Mouse (Mus musculus): Measurements from ENCODE around the gene Casr.
A peak's percentile ranks its signal among the peaks of the same experiment; 100 is the strongest.

Casr gene

DNA sequence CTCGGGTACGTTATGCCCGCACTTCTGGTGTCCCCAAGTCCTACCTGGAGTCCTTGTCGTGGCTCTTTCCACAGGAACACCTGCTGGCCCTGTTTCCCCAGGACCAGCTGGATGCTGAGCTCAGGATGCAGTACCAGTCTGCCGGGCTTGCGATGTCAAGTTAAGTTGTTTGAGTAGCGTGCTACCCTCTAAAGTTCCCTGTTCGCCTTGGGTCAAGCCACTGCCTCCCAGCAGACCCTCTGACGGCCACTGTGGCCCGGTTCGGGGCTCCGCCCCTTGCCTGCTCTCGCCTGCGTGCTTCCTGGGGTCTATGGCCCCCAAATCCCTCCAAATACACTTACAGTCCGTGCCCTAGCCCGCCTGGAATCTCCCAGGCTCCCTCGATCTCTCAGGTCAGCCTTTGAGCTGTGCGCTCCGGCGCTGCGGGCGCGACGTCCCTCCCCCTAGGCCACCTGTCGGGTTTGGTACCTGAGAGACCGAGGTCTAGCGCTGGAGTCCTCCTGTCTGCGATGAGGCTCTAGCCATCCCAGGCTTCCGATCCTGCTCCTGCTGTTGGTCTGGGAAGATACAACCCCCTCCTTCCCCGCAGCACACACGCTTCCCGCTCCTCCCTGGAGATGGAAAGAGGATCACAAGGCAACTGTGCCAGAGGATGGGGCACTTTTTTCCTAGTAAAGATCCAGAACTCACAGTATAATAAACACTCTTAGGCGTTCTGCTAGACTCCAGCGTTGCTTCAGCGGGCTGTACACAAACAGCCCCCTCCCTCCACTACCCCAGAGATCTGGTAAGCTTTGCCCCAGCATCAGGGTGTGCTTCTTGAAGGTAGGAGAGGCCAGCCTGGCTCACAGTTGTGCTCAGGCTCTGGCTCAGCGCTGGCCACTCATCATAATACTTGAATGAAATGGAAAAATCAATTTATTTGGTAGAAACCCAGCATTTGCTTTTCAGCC, at the start of gene Casr:
Gene Casr (minus strand): TSS at position 756 of the 953 bp plus-strand sequence.
- peak; percentile 8 to 13 for DNase-seq

GRCm38 (mm10) chr16:36602632-36603031, 40.7 kb upstream of the Casr start:
- no peak for DNase-seq

DNA sequence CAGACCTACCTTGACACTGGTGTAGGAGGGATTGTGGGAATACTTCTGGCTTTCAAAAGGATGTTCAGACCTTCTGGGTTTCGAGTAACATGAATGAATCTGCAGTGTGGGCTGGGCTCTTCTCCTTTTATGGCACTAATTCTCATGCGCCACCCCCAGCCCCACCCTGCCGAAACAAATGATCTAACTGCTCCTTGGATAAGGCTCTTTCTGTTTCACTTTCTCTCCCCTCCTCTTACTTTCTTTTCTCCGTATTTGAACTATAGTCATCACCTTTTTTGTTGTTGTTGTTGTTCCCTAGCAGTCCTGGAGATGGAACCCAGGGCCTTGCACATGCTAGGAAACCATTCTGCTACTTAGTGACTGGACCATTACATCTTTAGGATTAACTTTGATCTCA, 36.3 kb upstream of the Casr start:
- DNase-seq = no peak

- DNase-seq = no peak
Measured at GRCm38 (mm10) chr16:36596671-36597410, 34.9 kb upstream of the Casr start.

DNA sequence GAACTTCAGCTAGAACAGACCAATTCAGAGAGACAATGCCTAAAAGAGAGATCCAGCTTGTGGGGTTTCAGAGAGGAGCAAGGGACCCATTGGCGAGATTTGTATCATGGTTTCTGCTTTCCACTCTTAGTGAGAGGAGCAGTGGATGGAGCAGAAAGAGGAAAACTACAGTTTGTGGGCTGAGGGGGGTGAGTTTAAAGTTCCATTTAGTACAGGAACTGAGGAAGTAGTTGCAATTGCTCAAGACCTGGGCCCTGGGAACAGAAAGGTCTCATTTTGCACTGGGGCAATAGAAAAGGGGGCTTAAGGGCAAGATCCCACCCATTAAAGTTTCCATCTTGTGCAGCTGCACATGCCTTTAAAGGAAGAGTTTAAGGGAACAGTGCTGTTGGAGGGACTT, 28.0 kb upstream of the Casr start:
- DNase-seq = no peak

DNA sequence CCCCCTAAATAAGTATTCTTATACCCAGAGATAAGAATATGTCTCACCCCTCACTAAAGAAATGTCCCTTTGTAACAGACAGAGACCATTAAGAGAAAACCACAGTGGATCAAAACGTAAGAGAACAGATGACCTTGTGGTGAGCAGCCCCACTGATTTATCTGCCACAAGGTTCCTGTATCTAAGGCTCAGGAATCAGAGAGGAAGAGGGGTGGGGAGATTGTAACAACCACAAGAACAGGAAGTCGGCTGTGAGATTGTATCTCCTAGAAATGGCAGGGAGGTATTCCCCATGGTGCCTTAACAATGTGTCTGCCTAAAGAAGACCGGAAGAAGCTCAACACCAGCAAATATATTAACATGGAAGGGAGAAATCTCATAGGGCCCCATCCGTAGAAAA, 26.0 kb upstream of the Casr start:
- DNase-seq = no peak

DNA sequence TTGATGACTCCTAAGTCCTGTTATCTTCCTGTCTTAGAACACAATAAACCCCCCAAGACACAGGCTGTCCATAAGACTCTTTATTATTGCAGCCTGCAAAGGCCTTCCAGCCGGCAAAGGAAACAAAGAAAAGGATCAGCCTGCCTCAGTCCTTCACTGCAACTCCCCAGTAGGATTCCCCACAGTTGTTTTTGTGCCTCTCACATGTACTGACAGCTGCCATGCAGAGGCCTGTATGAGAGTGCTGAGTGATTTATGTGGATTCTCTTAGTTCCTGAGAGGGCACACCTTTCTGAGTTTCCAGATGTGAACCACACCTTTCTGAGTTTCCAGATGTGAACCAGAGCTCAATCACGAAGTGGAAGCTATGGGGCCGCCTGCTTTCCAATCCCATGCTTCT, 20.1 kb upstream of the Casr start:
- no peak for DNase-seq

DNA sequence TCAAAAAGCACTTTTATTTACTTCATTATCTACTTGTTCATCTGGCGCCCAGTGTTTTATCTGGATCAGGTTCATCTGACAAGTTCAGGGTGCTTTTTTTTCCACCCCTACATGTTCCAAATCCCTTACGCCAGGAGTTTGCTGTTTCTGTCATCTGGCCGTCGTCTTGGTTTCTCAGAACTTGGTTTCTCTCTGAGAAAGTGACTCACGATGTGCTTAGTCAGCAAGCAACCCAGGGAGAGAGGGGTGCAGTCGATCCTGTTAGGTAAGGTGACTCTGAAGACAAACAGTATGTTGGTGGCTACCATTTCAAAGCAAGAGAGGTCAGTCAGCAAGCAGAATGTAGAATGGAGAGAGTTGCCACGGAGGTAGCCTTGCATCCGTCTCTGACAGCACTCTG, 10.0 kb upstream of the Casr start:
- no peak for DNase-seq

- DNase-seq = no peak
Measured at GRCm38 (mm10) chr16:36559573-36559972, 2.4 kb downstream of the Casr start.

GRCm38 (mm10) chr16:36555672-36556165, 6.2 kb downstream of the Casr start:
- no peak for DNase-seq

- DNase-seq = no peak
Measured at GRCm38 (mm10) chr16:36553624-36554023, 8.3 kb downstream of the Casr start.

- no peak for DNase-seq
Measured at GRCm38 (mm10) chr16:36545333-36545732, 16.6 kb downstream of the Casr start.

DNA sequence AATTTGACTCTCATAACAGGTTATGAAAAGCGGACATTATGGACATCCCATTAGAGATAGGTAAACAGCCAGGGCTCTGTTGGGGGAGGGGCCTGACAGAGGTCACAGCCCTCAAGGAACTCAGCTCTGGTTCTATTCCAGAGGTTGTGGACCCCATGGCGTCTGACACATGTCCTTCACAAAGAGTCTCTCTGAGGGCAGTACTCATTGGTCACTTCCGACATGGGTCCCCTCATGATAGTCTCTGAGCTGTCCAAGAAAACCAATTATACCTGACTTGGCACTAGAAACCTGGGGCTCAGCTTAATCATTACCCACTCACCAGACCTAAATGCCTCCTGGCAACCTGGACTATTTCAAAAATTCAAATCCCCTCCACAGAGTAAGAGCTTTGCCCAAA, 18.9 kb downstream of the Casr start:
- no peak for DNase-seq

- no peak for DNase-seq
Measured at GRCm38 (mm10) chr16:36540834-36541233, 21.1 kb downstream of the Casr start.

- no peak for DNase-seq
Measured at GRCm38 (mm10) chr16:36532981-36533687, 28.8 kb downstream of the Casr start.

DNA sequence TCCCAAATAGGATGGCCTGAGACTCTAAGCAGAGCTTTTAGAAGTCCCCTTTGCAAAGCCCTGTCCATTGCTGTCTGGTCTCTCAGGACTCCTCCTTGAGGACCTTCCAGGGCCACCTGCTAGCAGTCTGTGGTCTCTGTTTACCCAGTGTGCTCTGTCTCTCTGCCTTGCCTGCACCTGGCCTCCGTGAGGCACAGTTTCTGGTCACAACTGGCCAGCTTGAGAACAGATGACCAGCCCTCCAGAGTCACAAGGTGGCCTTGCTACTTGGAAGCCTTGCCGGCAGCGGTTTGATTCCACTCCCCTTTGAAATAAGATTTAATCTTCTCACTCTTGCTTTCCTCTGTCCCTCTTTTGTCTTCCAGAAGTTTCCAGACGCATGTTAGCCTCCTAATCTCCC, 29.9 kb downstream of the Casr start:
- DNase-seq = no peak

DNA sequence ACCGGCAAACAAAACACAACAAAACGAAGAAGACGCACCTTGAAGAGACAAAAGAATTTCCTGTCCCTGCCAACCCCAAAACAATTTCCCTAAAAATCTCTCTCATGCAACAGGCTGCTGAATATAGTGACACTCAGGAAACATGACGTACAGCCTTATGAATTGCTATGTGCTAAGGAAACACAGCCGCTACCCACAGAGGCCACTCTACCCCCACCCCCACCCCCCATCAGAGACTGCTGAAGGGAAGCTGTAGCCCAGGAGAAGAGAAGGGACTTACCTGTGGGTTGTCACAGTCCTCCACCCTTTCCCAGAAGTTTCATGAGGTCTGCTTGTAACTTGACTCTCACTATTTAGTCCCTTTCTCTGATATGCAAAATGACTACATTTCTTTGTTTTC, 30.3 kb downstream of the Casr start:
- no peak for DNase-seq

- DNase-seq = no peak
Measured at GRCm38 (mm10) chr16:36530566-36531552, 31.1 kb downstream of the Casr start.

DNA sequence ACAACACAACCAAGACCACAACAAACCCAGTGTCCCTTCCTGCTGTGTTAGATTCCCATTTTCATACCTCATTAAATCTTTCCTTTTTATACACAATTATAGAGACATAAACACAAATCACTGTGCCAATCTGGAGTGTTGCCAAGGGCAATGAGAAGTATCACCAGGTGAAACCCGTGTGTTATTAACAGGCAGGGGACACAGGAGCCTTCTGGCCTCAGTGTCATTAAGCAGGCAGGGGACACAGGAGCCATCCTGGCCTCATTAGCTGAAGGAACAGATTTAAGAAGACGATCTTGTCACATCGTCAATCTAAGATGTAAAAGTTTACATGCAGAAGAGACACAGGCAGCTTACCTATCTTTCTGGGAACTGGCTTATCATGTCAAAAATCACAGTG, 33.1 kb downstream of the Casr start:
- no peak for DNase-seq

- DNase-seq = no peak
Measured at GRCm38 (mm10) chr16:36526596-36527282, 35.2 kb downstream of the Casr start.

DNA sequence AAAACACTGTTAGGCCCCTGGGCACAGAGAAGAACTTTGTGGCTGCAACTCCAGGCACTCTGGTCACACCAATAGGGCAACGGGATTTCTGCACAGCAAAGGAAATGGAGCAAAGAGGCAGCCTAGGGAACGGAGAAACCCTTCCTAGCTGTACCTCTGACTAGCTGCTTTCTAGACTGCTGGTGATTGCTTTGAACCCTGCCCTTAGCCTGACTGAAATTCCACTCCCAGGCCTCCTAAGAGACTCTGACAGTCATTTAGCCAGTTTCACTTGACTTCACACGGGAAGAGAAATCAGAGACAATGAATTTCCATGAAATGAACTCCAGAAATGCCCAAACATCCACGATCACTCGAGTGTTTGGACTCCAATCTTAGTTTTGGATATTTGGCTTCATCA, 38.8 kb downstream of the Casr start:
- DNase-seq = no peak
